Mouse (Mus musculus) ES-Bruce4 (cell line): ENCODE measurements around the gene Itga2. TPM values are rescaled to one million over a fixed set of nuclear protein-coding genes. Genes with fewer than 3 reads are reported as not detected.

Source experiments
- H3K27ac ChIP-seq: 2 replicates; pipeline ENCODE4 v1.5.1; 2012; ENCODE audit warnings: low read length, inconsistent platforms; ENCODE audit not compliant: insufficient read depth
- H3K27me3 ChIP-seq: 2 replicates; pipeline ENCODE4 v1.6.1; 2012; ENCODE audit warnings: mild to moderate bottlenecking, low read length, inconsistent platforms; ENCODE audit not compliant: control insufficient read depth, poor library complexity, insufficient read depth, severe bottlenecking
- H3K36me3 ChIP-seq: 2 replicates; pipeline ENCODE4 v1.6.1; 2012; ENCODE audit warnings: inconsistent platforms, mild to moderate bottlenecking, low read length, moderate library complexity; ENCODE audit not compliant: control insufficient read depth, poor library complexity, insufficient read depth, severe bottlenecking
- H3K4me1 ChIP-seq: one replicate; pipeline ENCODE4 v1.8.1; 2011; ENCODE audit warnings: low read length; ENCODE audit not compliant: control insufficient read depth, insufficient read depth
- H3K4me3 ChIP-seq: 2 replicates; pipeline ENCODE4 v1.5.1; 2011; ENCODE audit warnings: low read depth, mild to moderate bottlenecking, low read length
- H3K9ac ChIP-seq: 2 replicates; pipeline ENCODE4 v1.6.1; 2012; ENCODE audit warnings: low read depth, mild to moderate bottlenecking, inconsistent platforms; ENCODE audit not compliant: poor library complexity, severe bottlenecking
- H3K9me3 ChIP-seq: replicated peaks from 2 replicates; pipeline ENCODE4 v1.6.1; 2012; ENCODE audit warnings: mild to moderate bottlenecking, low read length, inconsistent platforms; ENCODE audit not compliant: control insufficient read depth, poor library complexity, insufficient read depth, severe bottlenecking
- CTCF ChIP-seq: IDR thresholded peaks from one replicate; pipeline ENCODE4 v1.8.1; 2011; ENCODE audit warnings: low read depth, low read length
- EP300 ChIP-seq: IDR thresholded peaks from 2 replicates; pipeline ENCODE4 v1.6.1; 2011; ENCODE audit warnings: low read depth, low read length; ENCODE audit not compliant: insufficient read depth
- POLR2A ChIP-seq: IDR thresholded peaks from one replicate; pipeline ENCODE4 v1.8.1; 2011; ENCODE audit warnings: low read length; ENCODE audit not compliant: insufficient read depth
- polyA plus RNA-seq: library from polyadenylated mRNA; stranded (reverse); fragments of >200 nt; gene quantifications from 2 replicates; pipeline ENCODE4 v1.2.4, GENCODE M21; 2011; ENCODE audit warnings: low read depth; ENCODE audit not compliant: missing spikeins, insufficient read depth, insufficient read length

Gene Itga2
- polyA plus RNA-seq: 0.15 and 0.16 TPM in 2 replicates

GRCm38 (mm10) chr13:114931775-114932294, at the start of gene Itga2:
Gene Itga2 (minus strand): TSS chr13:114932100.
- Histone ChIP-seq H3K27ac (no peak within 1 kb of the TSS), H3K36me3 (no peaks in the 10 kb centered on the region), H3K9me3 (no peaks in the 10 kb centered on the region), H3K27me3 (peaks cover 2% of the 10 kb centered on the region; the same call in 1 of the 2 replicates), H3K4me1 (no peaks in the 10 kb centered on the region), H3K9ac (no peak within 1 kb of the TSS), H3K4me3 (peak within 1 kb of the TSS; percentile 53)
- no peak for TF ChIP-seq EP300
- no peak for TF ChIP-seq POLR2A
- peak; percentile 44 for TF ChIP-seq CTCF

- TF ChIP-seq CTCF (peak; percentile 9), EP300 (no peak)
Observed at GRCm38 (mm10) chr13:114980831-114981419, 49.0 kb upstream of the Itga2 start.

GRCm38 (mm10) chr13:114974484-114975042, 42.7 kb upstream of the Itga2 start:
- TF ChIP-seq POLR2A (no peak), EP300 (no peak), CTCF (no peak)
- no peak overlapping the region for H3K27ac ChIP-seq

More at GRCm38 (mm10) chr13:114980831-114981419, 49.0 kb upstream of the Itga2 start:
- Histone ChIP-seq H3K4me3 (no peak overlapping the region), H3K27ac (no peak overlapping the region), H3K4me1 (no peaks in the 10 kb centered on the region), H3K9me3 (no peaks in the 10 kb centered on the region; the same call in 1 of the 2 replicates), H3K27me3 (no peaks in the 10 kb centered on the region), H3K36me3 (no peaks in the 10 kb centered on the region), H3K9ac (no peak overlapping the region)

GRCm38 (mm10) chr13:114971905-114972304, 40.0 kb upstream of the Itga2 start:
- H3K9ac ChIP-seq: no peak overlapping the region
- no peak overlapping the region for H3K4me3 ChIP-seq
- no peaks in the 10 kb centered on the region for H3K36me3 ChIP-seq
- no peaks in the 10 kb centered on the region for H3K27me3 ChIP-seq
- no peaks in the 10 kb centered on the region for H3K4me1 ChIP-seq
- H3K27ac ChIP-seq: no peak overlapping the region
- TF ChIP-seq POLR2A: no peak
- TF ChIP-seq EP300: no peak
- no peak for TF ChIP-seq CTCF
- H3K9me3 ChIP-seq: no peaks in the 10 kb centered on the region

More at GRCm38 (mm10) chr13:114974484-114975042, 42.7 kb upstream of the Itga2 start:
- Histone ChIP-seq H3K27me3 (no peaks in the 10 kb centered on the region), H3K9me3 (no peaks in the 10 kb centered on the region), H3K36me3 (no peaks in the 10 kb centered on the region), H3K4me1 (no peaks in the 10 kb centered on the region), H3K4me3 (no peak overlapping the region), H3K9ac (no peak overlapping the region)

- H3K4me3 ChIP-seq: no peak overlapping the region
- H3K36me3 ChIP-seq: no peaks in the 10 kb centered on the region
- no peak overlapping the region for H3K27ac ChIP-seq
- H3K27me3 ChIP-seq: no peaks in the 10 kb centered on the region
- no peak overlapping the region for H3K9ac ChIP-seq
- TF ChIP-seq CTCF: peak; percentile 74
- TF ChIP-seq EP300: no peak
- no peaks in the 10 kb centered on the region for H3K9me3 ChIP-seq
- no peaks in the 10 kb centered on the region for H3K4me1 ChIP-seq
Observed at GRCm38 (mm10) chr13:114964233-114964632, 32.3 kb upstream of the Itga2 start.

- no peak overlapping the region for H3K4me3 ChIP-seq
- no peak overlapping the region for H3K9ac ChIP-seq
- no peak overlapping the region for H3K27ac ChIP-seq
- H3K4me1 ChIP-seq: no peaks in the 10 kb centered on the region
- H3K27me3 ChIP-seq: no peaks in the 10 kb centered on the region
- no peaks in the 10 kb centered on the region for H3K9me3 ChIP-seq
- TF ChIP-seq EP300: no peak
- no peak for TF ChIP-seq POLR2A
- TF ChIP-seq CTCF: no peak
- no peaks in the 10 kb centered on the region for H3K36me3 ChIP-seq
Observed at GRCm38 (mm10) chr13:114954516-114954915, 22.6 kb upstream of the Itga2 start.
